Mouse (Mus musculus) heart, embryonic 14.5 days (tissue): ENCODE data around the gene Tfg. TPM values are rescaled to one million over a fixed set of nuclear protein-coding genes. Genes with fewer than 3 reads are reported as not detected.

Experiments used
- ATAC-seq: fragments of 200-750 bp; cut with Nextera tagmentation; 2 replicates; pipeline ENCODE4 v1.8.0; 2017; ENCODE audit warnings: low read depth, moderate TSS enrichment; ENCODE audit not compliant: insufficient number of reproducible peaks, insufficient read depth, low FRiP score
- H3K27ac ChIP-seq, 2 experiments: fragments of 200-500 bp in 1 of 2; fragments of 300-500 bp in 1 of 2; sonication (generic) in 1 of 2; replicated peaks in 1 of 2; 2 replicates each; pipeline ENCODE4 v1.5.1; 2012 to 2014; ENCODE audit warnings: low read depth in 2 of 2, low read length in 2 of 2, control low read depth in 1 of 2, mild to moderate bottlenecking in 1 of 2, mixed read lengths in 1 of 2; ENCODE audit not compliant: control insufficient read depth in 1 of 2, insufficient read depth in 1 of 2
- H3K27me3 ChIP-seq: fragments of 300-500 bp; sonication (generic); 2 replicates; pipeline ENCODE4 v1.6.1; 2014; ENCODE audit warnings: mild to moderate bottlenecking, low read length, control low read depth; ENCODE audit not compliant: control insufficient read depth, insufficient read depth
- H3K36me3 ChIP-seq: fragments of 300-500 bp; sonication (generic); 2 replicates; pipeline ENCODE4 v1.6.1; 2014; ENCODE audit warnings: mild to moderate bottlenecking, control low read depth, low read length, mixed read lengths; ENCODE audit not compliant: control insufficient read depth, insufficient read depth
- H3K4me1 ChIP-seq, 2 experiments: fragments of 200-500 bp in 1 of 2; fragments of 300-500 bp in 1 of 2; sonication (generic) in 1 of 2; 2 replicates each; pipeline ENCODE4 v1.6.1; 2012 to 2014; ENCODE audit warnings: low read length in 2 of 2, control low read depth in 1 of 2, mixed read lengths in 1 of 2; ENCODE audit not compliant: control insufficient read depth in 2 of 2, insufficient read depth in 2 of 2
- H3K4me2 ChIP-seq: fragments of 300-500 bp; sonication (generic); 2 replicates; pipeline ENCODE4 v1.6.1; 2014; ENCODE audit warnings: mild to moderate bottlenecking, low read length
- H3K4me3 ChIP-seq, 2 experiments: fragments of 200-500 bp in 1 of 2; fragments of 300-500 bp in 1 of 2; sonication (generic) in 1 of 2; 2 replicates each; pipeline ENCODE4 v1.5.1; 2012 to 2014; ENCODE audit warnings: low read length in 2 of 2, mild to moderate bottlenecking in 2 of 2, control low read depth in 1 of 2, low read depth in 1 of 2, moderate library complexity in 1 of 2; ENCODE audit not compliant: control insufficient read depth in 1 of 2, insufficient read depth in 1 of 2
- H3K9ac ChIP-seq: fragments of 300-500 bp; sonication (generic); 2 replicates; pipeline ENCODE4 v1.6.1; 2014; ENCODE audit warnings: mild to moderate bottlenecking, low read length
- H3K9me3 ChIP-seq: fragments of 300-500 bp; sonication (generic); 2 replicates; pipeline ENCODE4 v1.6.1; 2016; ENCODE audit warnings: low read length, control low read depth; ENCODE audit not compliant: control insufficient read depth
- WGBS: fragments of 180-500 bp; shearing (Covaris S2); extraction: QIAGEN DNeasy Blood & Tissue Kit; methylation state at CpG from one replicate; pipeline ENCODE4 v1.1.7; 2014; 5-methylcytosine and 5-hydroxymethylcytosine counted together
- polyA plus RNA-seq: library from polyadenylated mRNA; unstranded; fragments of >200 nt; fragmentation: Nextera tagmentation; extraction: Ambion mirVana; gene quantifications from 2 replicates; pipeline ENCODE4 v1.2.1, GENCODE M21; 2014

The Tfg gene
- polyA plus RNA-seq, 1 experiment from 2014 or later: 136 TPM

GRCm38 (mm10) chr16:56710071-56710470 lies 7.2 kb downstream of the Tfg start:
- ATAC-seq: no peak
- H3K36me3 ChIP-seq: peaks cover 64% of the 10 kb centered on the region

DNA sequence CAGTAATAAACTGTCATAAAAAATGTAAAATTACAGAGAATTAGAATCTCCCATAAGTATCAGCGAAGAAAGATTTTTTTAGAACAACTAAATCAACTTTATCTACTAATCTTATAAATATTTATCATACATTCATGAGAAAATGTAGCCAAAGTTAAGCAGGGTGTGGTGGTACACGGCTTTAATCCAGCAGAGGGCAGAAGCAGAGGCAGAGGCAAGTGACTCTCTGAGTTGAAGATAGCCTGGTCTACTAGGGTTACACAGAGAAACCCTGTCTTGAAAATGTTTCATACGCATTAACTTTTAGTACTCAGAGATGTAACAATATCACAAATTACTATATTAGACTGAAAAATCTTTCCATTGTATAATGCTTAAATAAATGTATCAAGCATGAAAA lies 11.5 kb downstream of the Tfg start:
- no peaks in the 10 kb centered on the region for H3K9me3 ChIP-seq
- no peak overlapping the region for H3K4me3 ChIP-seq
- peaks cover 75% of the 10 kb centered on the region for H3K36me3 ChIP-seq
- no peaks in the 10 kb centered on the region for H3K27me3 ChIP-seq
- H3K4me1 ChIP-seq: no peaks in the 10 kb centered on the region
- H3K4me2 ChIP-seq: no peak overlapping the region
- no peak overlapping the region for H3K27ac ChIP-seq
- 89% methylated on average over 3 of the region's 3 CpGs for WGBS
- ATAC-seq: no peak
- H3K9ac ChIP-seq: no peak overlapping the region

More at GRCm38 (mm10) chr16:56710071-56710470, 7.2 kb downstream of the Tfg start:
- H3K27ac ChIP-seq: no peak overlapping the region
- WGBS: 94% methylated on average over 3 of the region's 3 CpGs
- no peaks in the 10 kb centered on the region for H3K27me3 ChIP-seq
- no peaks in the 10 kb centered on the region for H3K9me3 ChIP-seq
- H3K4me1 ChIP-seq: peaks cover 0 to 5% of the 10 kb centered on the region in 2 experiments; a peak in 2 of 4 replicates
- no peak overlapping the region for H3K9ac ChIP-seq
- no peak overlapping the region for H3K4me3 ChIP-seq
- H3K4me2 ChIP-seq: no peak overlapping the region

DNA sequence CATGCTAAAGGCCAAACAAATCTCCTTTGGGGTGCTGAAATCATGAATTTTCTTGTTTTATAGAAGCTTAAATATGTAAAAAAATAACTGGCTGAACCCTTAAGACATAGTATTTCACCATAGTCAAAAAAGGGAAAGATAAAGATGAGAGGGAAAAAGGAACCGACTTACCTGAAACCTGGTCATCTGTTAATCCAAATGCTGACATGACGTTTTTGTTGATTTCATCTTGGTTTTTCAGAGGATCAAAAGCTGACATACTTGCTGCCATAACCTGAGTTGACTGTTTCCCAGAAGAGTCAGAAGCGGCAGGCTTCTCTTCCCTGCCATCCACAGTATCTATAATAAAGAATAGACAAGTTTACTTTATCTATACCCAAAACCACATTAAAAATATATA lies 16.4 kb downstream of the Tfg start:
- H3K4me3 ChIP-seq: no peak overlapping the region
- peaks cover 67% of the 10 kb centered on the region for H3K36me3 ChIP-seq
- H3K27me3 ChIP-seq: no peaks in the 10 kb centered on the region
- ATAC-seq: no peak
- no peak overlapping the region for H3K4me2 ChIP-seq
- no peak overlapping the region for H3K9ac ChIP-seq
- H3K9me3 ChIP-seq: no peaks in the 10 kb centered on the region
- 95% methylated on average over 3 of the region's 3 CpGs for WGBS
- H3K4me1 ChIP-seq: no peaks in the 10 kb centered on the region
- no peak overlapping the region for H3K27ac ChIP-seq

DNA sequence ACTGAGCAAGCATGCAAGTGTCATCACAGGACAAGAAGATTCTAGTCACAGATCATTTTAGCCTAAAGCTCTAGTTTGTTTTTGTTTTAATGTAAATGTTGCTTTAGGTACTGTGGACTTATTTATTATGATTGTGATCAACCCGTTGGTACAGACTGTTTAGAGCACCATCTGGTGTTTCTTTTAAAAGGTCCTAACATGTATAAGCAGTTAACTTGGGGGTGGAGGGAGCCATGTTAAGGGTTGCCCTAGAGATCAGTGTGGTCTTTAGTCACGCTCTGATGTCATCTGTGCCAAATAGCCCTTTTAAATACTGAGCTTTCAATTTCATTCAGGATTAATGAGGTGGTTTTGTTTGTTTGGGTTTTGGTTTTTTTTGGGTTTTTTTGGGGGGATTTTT lies 20.8 kb downstream of the Tfg start:
- Histone ChIP-seq H3K4me2 (no peak overlapping the region), H3K27me3 (no peaks in the 10 kb centered on the region), H3K4me3 (no peak overlapping the region), H3K36me3 (peaks cover 79% of the 10 kb centered on the region), H3K9me3 (no peaks in the 10 kb centered on the region), H3K4me1 (no peaks in the 10 kb centered on the region), H3K27ac (no peak overlapping the region), H3K9ac (no peak overlapping the region)
- 83% methylated on average over 2 of the region's 2 CpGs for WGBS
- ATAC-seq: no peak

- no peak overlapping the region for H3K9ac ChIP-seq
- 89% methylated on average over 7 of the region's 7 CpGs for whole genome bisulfite sequencing
- no peak overlapping the region for H3K27ac ChIP-seq
- no peak overlapping the region for H3K4me2 ChIP-seq
- H3K27me3 ChIP-seq: no peaks in the 10 kb centered on the region
- no peak for ATAC-seq
- H3K4me3 ChIP-seq: no peak overlapping the region
- peaks cover 83% of the 10 kb centered on the region for H3K36me3 ChIP-seq
- no peaks in the 10 kb centered on the region for H3K9me3 ChIP-seq
- H3K4me1 ChIP-seq: no peaks in the 10 kb centered on the region
Observed at GRCm38 (mm10) chr16:56690715-56691114, 26.5 kb downstream of the Tfg start.

DNA sequence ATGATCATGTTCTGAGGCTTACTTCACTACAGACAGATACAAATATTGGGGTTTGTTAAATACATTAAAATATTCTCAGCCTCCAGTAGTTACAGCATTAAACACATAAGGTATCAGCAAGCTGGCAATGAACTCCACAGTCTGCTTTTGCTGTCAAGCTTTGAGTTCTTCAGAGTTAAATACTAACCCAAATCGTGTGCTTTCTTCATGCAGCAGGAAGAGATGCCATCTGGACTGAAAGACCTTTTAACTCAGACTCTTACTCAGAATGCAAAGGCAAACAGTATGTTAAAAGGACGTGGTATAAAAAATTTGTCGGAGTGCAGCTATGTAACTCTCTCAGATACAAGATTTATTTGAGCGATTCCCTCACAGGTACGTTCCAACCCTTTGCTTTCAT lies 30.5 kb downstream of the Tfg start:
- no peak for ATAC-seq
- H3K27me3 ChIP-seq: no peaks in the 10 kb centered on the region
- H3K36me3 ChIP-seq: peaks cover 72% of the 10 kb centered on the region
- no peak overlapping the region for H3K27ac ChIP-seq
- no peak overlapping the region for H3K4me2 ChIP-seq
- no peaks in the 10 kb centered on the region for H3K4me1 ChIP-seq
- WGBS: 90% methylated on average over 5 of the region's 5 CpGs
- H3K4me3 ChIP-seq: no peak overlapping the region
- H3K9ac ChIP-seq: no peak overlapping the region
- no peaks in the 10 kb centered on the region for H3K9me3 ChIP-seq

DNA sequence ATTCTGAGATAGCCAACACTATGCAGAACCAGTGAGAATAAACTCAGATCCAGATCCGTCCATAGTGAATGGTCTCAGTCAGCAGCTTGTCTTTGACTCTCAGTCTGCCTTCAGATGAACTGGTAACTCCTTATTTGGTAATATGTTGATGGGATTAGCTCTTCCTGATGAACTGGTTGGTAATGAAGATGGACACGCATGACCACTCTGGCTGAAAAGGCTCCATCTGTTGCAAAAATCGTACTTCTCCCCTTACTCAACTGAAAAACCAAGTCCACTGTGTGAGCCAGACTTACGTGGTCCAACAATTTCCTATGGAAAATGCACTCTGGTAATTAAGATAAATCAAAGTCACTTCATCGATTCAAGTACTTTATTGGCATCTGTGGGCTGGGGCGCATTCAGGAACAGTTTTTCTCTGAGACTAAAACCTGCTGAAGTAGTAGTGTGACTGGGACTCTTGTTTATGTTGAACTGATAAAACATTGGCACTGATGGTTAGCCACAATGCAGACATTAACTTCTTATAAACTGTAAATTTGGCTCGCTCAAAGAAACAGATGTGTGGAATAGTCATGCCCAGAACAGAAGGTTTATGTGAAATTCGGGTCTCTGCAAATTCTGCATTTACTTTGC lies 36.1 kb downstream of the Tfg start:
- H3K4me2 ChIP-seq: no peak overlapping the region
- H3K9ac ChIP-seq: no peak overlapping the region
- H3K27ac ChIP-seq: no peak overlapping the region
- no peak for ATAC-seq
- no peak overlapping the region for H3K4me3 ChIP-seq
- H3K4me1 ChIP-seq: no peaks in the 10 kb centered on the region
- no peaks in the 10 kb centered on the region for H3K27me3 ChIP-seq
- 81% methylated on average over 8 of the region's 8 CpGs for WGBS
- H3K36me3 ChIP-seq: peaks cover 26% of the 10 kb centered on the region
- H3K9me3 ChIP-seq: no peaks in the 10 kb centered on the region

DNA sequence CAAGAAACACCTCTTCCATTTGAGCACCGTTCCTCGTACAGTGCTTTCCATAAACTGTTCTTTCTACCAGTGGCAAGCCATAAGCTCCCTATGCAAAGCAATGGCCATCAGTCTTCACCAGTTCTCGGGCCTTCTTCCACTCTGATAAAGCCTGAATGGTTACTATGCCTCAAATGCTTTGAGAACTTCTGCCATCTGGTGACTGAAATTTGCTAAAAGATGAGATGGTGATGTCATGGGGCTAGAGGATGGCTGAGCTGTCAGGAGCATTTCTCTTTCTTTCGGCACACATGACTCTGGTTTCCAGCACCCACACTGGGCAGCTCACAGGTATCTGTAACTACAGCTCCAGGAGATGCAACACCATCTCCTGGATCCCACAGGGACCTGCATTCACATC lies 40.1 kb downstream of the Tfg start:
- no peaks in the 10 kb centered on the region for H3K4me1 ChIP-seq
- ATAC-seq: no peak

More for the DNA sequence above, 40.1 kb downstream of the Tfg start:
- H3K27me3 ChIP-seq: no peaks in the 10 kb centered on the region
- H3K4me2 ChIP-seq: no peak overlapping the region
- H3K9ac ChIP-seq: no peak overlapping the region
- no peak overlapping the region for H3K27ac ChIP-seq
- WGBS: 65% methylated on average over 4 of the region's 4 CpGs
- H3K4me3 ChIP-seq: no peak overlapping the region
- no peaks in the 10 kb centered on the region for H3K9me3 ChIP-seq
- no peaks in the 10 kb centered on the region for H3K36me3 ChIP-seq
